Mouse (Mus musculus) left cerebral cortex, adult 2 months (tissue): ENCODE measurements around the gene Bst1. TPM values are rescaled to one million over a fixed set of nuclear protein-coding genes. Genes with fewer than 3 reads are reported as not detected.

Experiments used
- DNase-seq, 2 experiments: peaks; one replicate each; pipeline ENCODE4 v3.0.0; 2021 to 2022; ENCODE audit warnings: low spot score in 2 of 2, mixed read lengths in 1 of 2; ENCODE audit errors: extremely low spot score in 1 of 2
- H3K27ac ChIP-seq: fragments of 200-600 bp; 2 replicates; pipeline ENCODE4 v1.8.1; 2022
- H3K4me3 ChIP-seq: fragments of 200-600 bp; 2 replicates; pipeline ENCODE4 v1.8.1; 2022
- CTCF ChIP-seq: fragments of 200-600 bp; IDR thresholded peaks from 2 replicates; pipeline ENCODE4 v1.8.1; 2022; ENCODE audit warnings: antibody characterized with exemption, mild to moderate bottlenecking, moderate library complexity
- intact Hi-C: fragments of 180-260 bp; cut with DNase I; formaldehyde crosslinking; loops from one replicate; pipeline ENCODE4 v1.15.1; 2025
- long read RNA-seq, 2 experiments: library from polyadenylated mRNA; stranded (forward); transcript quantifications; one replicate each; pipeline ENCODE4 v2.0.0; 2021; ENCODE audit warnings: borderline mapping rate in 2 of 2
- total RNA-seq, 2 experiments: library from RNA; stranded (reverse); gene quantifications; 2 replicates each; pipeline ENCODE4 v1.2.3; 2021

Gene Bst1
- not detected for total RNA-seq
- long read RNA-seq, experiment 1: 0 reads
- long read RNA-seq, experiment 2: 0 reads

GRCm38 (mm10) chr5:43818695-43819094 lies at the start of gene Bst1:
TSS of gene Bst1 (plus strand) at chr5:43818885.
- intact Hi-C loops: no loop called here
- no peak for DNase-seq
- TF ChIP-seq CTCF: no peak
- no peak within 1 kb of the TSS for H3K27ac ChIP-seq
- H3K4me3 ChIP-seq: no peak within 1 kb of the TSS

GRCm38 (mm10) chr5:43770618-43771354 lies 47.9 kb upstream of the Bst1 start:
- Histone ChIP-seq H3K27ac (no peak overlapping the region), H3K4me3 (no peak overlapping the region)
- no peak for DNase-seq
- no peak for TF ChIP-seq CTCF
- intact Hi-C loops: no loop called here

GRCm38 (mm10) chr5:43771555-43771954 lies 47.1 kb upstream of the Bst1 start:
- no peak overlapping the region for H3K4me3 ChIP-seq
- DNase-seq: no peak
- intact Hi-C loops: no loop called here
- no peak for TF ChIP-seq CTCF
- no peak overlapping the region for H3K27ac ChIP-seq

DNA sequence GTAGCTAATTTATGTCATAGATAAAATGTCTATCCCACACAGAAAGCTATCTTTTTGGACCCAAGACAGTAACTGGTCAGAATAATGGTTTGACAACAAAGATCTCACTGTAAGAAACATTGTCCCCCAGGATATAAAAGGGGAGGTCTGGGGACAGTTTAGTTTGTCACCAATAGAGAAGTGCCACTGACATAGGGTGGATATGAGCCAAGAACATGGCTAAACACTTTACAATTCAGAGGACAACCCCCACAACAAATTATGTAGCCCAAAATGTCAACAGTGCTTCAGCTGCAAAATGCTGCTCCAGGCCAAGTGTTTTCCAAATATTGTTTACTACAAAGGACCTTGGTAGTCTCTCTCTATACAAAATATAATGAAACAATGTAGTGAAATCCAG lies 42.3 kb upstream of the Bst1 start:
- TF ChIP-seq CTCF: no peak
- Histone ChIP-seq H3K27ac (no peak overlapping the region; the same call in 1 of the 2 replicates), H3K4me3 (no peak overlapping the region)
- intact Hi-C loops: no loop called here
- DNase-seq: no peak

DNA sequence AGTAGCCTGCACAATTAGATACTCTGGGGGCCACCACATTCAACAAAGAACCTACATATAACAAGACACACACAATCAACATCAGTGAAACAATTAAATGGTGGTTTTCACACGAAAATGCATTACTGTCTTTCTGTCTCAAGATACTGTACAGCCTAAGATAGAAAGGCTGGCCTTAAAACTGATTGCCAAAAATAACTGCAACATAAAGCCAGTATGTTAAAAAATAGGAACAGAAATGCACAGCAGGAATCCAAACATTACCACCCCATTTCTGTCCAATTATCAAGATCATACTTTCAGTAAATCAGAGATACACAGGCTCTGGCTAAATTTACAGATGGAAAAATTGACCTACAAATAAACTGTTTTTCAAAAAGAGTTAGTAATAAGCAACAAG lies 41.7 kb upstream of the Bst1 start:
- intact Hi-C loops: no loop called here
- Histone ChIP-seq H3K4me3 (no peak overlapping the region), H3K27ac (no peak overlapping the region; the same call in 1 of the 2 replicates)
- no peak for TF ChIP-seq CTCF
- no peak for DNase-seq

DNA sequence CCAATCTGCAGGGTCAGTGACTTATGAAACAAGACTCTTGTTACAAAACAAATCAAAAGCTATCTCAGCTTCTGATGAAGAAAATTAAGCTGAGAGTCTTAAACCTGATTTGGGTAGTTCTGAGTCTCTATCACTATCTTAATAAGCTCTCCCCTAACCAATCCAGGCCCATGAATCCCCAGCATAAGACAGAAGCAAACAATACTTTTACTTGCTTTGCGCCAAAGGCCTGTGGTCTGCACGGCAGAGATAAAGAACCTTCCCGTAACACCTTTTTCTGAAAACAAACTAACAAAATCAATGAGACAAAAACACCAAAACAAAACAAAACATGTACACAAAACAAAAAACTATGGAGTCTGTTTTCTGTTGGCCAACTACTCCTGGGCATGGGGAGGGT lies 40.1 kb upstream of the Bst1 start:
- intact Hi-C loops: no loop called here
- TF ChIP-seq CTCF: no peak
- H3K4me3 ChIP-seq: no peak overlapping the region
- H3K27ac ChIP-seq: no peak overlapping the region
- DNase-seq: no peak

DNA sequence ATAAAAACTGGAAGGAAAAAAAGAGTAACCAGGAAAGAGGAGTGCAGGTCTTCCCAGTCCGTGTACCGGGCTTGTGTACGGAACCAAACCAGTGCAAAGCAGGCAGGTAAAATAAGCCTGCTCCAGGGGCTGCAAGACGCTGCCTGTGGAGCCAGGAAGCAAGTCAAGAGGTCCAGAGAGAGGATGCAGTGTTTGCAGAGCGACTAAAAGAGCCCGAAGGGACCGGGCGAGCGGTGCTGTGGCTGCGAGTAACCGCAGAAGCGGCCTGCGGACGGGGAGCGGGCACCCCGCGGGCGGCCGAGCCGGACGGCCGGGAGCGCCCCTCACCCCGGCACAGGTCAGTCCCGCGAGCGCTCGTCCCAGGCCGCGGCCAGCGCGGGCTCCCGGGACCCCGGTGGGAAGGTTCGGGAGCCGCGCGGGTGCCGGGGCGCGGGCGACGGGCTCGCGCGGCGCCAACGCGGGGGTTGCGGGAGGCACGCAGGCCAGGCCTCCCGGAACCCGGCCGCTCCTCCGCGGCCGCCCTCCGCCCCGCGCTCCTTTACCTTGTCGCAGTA lies 37.2 kb upstream of the Bst1 start:
- Histone ChIP-seq H3K27ac (peak overlapping the region; percentile 93), H3K4me3 (peak overlapping the region; percentile 94)
- no peak for DNase-seq
- intact Hi-C loops: no loop called here
- TF ChIP-seq CTCF: no peak

GRCm38 (mm10) chr5:43781977-43782930 lies 36.4 kb upstream of the Bst1 start:
- peak; percentile 79 to 82 for DNase-seq
- H3K4me3 ChIP-seq: peak overlapping the region; percentile 94
- intact Hi-C loops: no loop called here
- H3K27ac ChIP-seq: peak overlapping the region; percentile 99
- no peak for TF ChIP-seq CTCF

DNA sequence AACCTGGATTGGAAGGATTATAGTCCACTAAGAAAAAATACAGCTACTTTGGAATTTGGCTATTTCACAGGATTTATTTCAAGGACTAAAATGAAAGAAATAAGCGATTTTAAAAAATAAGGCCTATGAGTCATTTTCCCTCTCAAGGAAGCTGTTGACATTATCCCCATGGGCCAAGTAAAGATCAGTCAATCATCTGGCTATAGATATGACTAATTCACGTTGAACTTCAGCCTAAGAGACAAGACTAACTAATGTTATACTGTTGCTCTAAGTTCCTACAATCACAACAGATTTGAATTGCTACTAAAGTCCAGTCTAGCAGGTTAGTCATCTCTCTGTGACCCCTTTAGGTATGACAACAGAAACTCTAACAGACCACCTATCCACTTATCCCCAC lies 34.7 kb upstream of the Bst1 start:
- H3K27ac ChIP-seq: no peak overlapping the region
- intact Hi-C loops: no loop called here
- TF ChIP-seq CTCF: no peak
- no peak for DNase-seq
- no peak overlapping the region for H3K4me3 ChIP-seq

DNA sequence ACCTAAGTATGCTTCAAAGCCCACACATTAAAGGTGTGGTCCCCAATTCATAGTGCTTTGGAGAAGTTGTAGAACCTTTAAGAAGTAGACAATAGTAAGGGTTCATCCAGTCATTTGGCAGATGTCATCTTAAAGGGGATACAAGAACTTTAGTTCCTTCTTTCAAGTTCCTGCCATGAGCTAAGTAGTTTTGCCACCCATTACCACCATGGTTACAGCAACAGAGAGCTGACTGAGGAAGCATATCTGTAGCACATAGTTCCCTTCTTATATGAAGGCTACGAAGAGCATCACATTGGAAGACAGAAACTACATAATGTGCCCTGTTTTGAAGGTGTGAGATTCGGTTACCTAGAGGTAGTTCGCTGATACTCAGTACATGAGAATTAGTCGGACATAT lies 32.1 kb upstream of the Bst1 start:
- TF ChIP-seq CTCF: no peak
- DNase-seq: no peak
- intact Hi-C loops: no loop called here
- no peak overlapping the region for H3K4me3 ChIP-seq
- H3K27ac ChIP-seq: no peak overlapping the region

DNA sequence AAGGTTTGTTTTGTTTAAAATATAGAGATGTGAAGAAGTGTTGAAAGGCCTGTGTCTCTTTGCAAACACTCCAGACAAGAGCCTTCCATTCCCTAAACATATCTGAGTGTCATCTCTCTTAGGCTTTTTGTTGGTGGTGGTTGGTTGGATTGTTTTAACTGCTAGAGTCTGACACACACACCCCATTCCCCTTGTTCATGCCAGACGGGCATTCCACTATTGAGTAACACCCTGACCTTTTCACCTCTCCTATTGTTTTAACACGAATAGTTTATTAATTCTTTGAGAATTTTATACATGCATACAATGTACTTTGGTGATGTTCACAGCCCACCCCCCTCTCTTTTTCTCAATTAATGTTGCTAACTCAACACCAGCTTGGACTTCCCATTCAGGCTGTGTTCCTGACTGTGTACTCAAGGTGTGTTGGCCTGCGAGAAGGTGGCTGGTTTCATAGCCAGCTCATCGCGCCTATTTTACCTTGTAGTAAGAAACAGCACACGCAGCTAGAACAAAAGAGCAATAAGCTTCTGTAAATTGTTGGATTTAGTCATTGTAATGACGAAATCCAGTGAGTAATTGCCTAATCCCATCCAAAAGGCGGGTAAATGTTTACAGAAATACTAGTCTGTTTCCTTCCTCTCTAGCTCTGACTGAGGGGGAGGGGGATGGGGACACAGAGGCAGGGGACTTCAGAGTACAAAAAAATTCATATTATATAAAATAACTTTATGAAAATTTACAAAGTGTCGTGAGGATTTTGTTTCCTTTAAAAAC lies 30.5 kb upstream of the Bst1 start:
- DNase-seq: no peak
- no peak for TF ChIP-seq CTCF
- intact Hi-C loops: no loop called here
- H3K27ac ChIP-seq: no peak overlapping the region
- H3K4me3 ChIP-seq: no peak overlapping the region
